Mouse (Mus musculus) heart, embryonic 15.5 days (tissue): ENCODE measurements around the gene 4930455H04Rik. TPM values are rescaled to one million over a fixed set of nuclear protein-coding genes. Genes with fewer than 3 reads are reported as not detected.
A peak's percentile ranks its signal among the peaks of the same experiment; 100 is the strongest.

Experiments
- ATAC-seq: fragments of 200-750 bp; cut with Nextera tagmentation; replicated peaks from 2 replicates; pipeline ENCODE4 v1.8.0; 2017; ENCODE audit warnings: low read depth, moderate TSS enrichment; ENCODE audit not compliant: insufficient number of reproducible peaks, insufficient read depth, low FRiP score
- H3K27ac ChIP-seq: fragments of 300-500 bp; sonication (generic); 2 replicates; pipeline ENCODE4 v1.5.1; 2015; ENCODE audit warnings: mild to moderate bottlenecking, inconsistent platforms
- H3K27me3 ChIP-seq: fragments of 300-500 bp; sonication (generic); 2 replicates; pipeline ENCODE4 v1.6.1; 2015; ENCODE audit warnings: inconsistent platforms
- H3K36me3 ChIP-seq: fragments of 300-500 bp; sonication (generic); 2 replicates; pipeline ENCODE4 v1.6.1; 2015; ENCODE audit warnings: mild to moderate bottlenecking, inconsistent platforms
- H3K4me1 ChIP-seq: fragments of 300-500 bp; sonication (generic); replicated peaks from 2 replicates; pipeline ENCODE4 v1.6.1; 2015; ENCODE audit warnings: inconsistent platforms
- H3K4me2 ChIP-seq: fragments of 300-500 bp; sonication (generic); 2 replicates; pipeline ENCODE4 v1.6.1; 2015; ENCODE audit warnings: inconsistent platforms, mild to moderate bottlenecking, moderate library complexity
- H3K4me3 ChIP-seq: fragments of 300-500 bp; sonication (generic); 2 replicates; pipeline ENCODE4 v1.5.1; 2015; ENCODE audit warnings: mild to moderate bottlenecking, inconsistent platforms
- H3K9ac ChIP-seq: fragments of 300-500 bp; sonication (generic); 2 replicates; pipeline ENCODE4 v1.6.1; 2015; ENCODE audit warnings: mild to moderate bottlenecking, inconsistent platforms
- H3K9me3 ChIP-seq: fragments of 300-500 bp; sonication (generic); replicated peaks from 2 replicates; pipeline ENCODE4 v1.6.1; 2016; ENCODE audit warnings: inconsistent platforms
- WGBS: fragments of 180-500 bp; shearing (Covaris S2); methylation state at CpG from one replicate; pipeline ENCODE4 v1.1.7; 2015; ENCODE audit warnings: mixed read lengths; 5-methylcytosine and 5-hydroxymethylcytosine counted together
- polyA plus RNA-seq: library from polyadenylated mRNA; unstranded; fragments of >200 nt; fragmentation: Nextera tagmentation; extraction: Ambion mirVana; gene quantifications from 2 replicates; pipeline ENCODE4 v1.2.1, GENCODE M21; 2015

The 4930455H04Rik gene
- polyA plus RNA-seq, 1 experiment from 2014 or later, result not detected

DNA sequence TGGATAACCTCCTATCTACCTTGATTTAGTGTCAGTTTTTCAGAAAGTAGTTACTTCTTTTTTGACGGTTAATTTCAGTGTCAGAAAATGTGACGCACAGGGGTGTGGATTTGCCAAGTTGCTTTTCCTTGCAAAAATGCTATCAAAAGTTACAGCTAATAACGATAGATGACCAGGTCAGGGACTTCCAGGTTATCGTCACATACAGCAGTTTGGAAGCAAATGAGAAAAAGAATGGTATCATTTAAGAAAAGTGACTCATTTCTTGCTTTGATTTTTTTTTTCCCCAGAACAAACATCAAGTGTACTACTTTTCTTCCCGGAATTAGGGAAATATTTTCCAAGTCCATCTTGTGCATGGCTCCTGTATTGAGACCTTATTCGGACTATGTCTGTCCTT is 631 bp upstream of the 4930455H04Rik start:
- ATAC-seq, result no peak
- WGBS, result 71% methylated on average over 6 of the region's 6 CpGs
- H3K4me1 ChIP-seq, result peaks cover 8% of the 10 kb centered on the region; the same call in 1 of the 2 replicates
- no peaks in the 10 kb centered on the region for H3K9me3 ChIP-seq
- no peaks in the 10 kb centered on the region for H3K27me3 ChIP-seq
- H3K4me2 ChIP-seq, result peak overlapping the region; percentile 67
- H3K27ac ChIP-seq, result peak overlapping the region; percentile 69; the same call in 1 of the 2 replicates
- peak overlapping the region; percentile 50 for H3K4me3 ChIP-seq
- no peaks in the 10 kb centered on the region for H3K36me3 ChIP-seq
- peak overlapping the region; percentile 14; the same call in 1 of the 2 replicates for H3K9ac ChIP-seq

DNA sequence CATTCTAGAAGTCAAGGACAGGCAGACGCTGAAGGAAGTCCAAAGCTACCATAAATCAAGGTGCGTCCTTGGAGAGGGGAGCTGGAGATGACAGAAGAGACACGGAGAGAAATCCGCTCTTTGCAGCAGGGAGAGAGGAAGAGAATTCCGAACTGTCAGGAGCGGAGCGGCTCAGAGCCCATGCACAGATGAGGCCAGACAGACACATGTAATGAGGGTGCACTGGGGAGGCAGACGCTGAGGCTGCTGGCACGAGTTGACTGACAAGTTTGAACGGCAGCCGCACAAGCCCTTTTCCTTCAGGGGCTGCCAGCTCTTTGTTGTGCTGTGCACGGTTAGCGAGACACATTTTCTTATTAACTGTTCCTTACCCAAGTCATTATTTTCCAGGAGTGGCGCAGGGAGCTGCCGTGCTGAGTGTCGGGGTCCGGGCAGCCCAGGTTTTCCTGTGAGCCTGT is 502 bp downstream of the 4930455H04Rik start, which contains the start of gene Palmd:
TSS of gene Palmd (minus strand) at position 448 of the 458 bp plus-strand sequence.
- peaks cover 8% of the 10 kb centered on the region; the same call in 1 of the 2 replicates for H3K4me1 ChIP-seq
- peak within 1 kb of the TSS; percentile 77 for H3K27ac ChIP-seq
- no peaks in the 10 kb centered on the region for H3K36me3 ChIP-seq
- H3K27me3 ChIP-seq, result no peaks in the 10 kb centered on the region
- peak within 1 kb of the TSS; percentile 48 for H3K9ac ChIP-seq
- H3K4me2 ChIP-seq, result peak within 1 kb of the TSS; percentile 67
- peak; percentile 71 for ATAC-seq
- WGBS, result 3% methylated on average over 17 of the region's 17 CpGs
- H3K9me3 ChIP-seq, result no peaks in the 10 kb centered on the region
- peak within 1 kb of the TSS; percentile 50 for H3K4me3 ChIP-seq

DNA sequence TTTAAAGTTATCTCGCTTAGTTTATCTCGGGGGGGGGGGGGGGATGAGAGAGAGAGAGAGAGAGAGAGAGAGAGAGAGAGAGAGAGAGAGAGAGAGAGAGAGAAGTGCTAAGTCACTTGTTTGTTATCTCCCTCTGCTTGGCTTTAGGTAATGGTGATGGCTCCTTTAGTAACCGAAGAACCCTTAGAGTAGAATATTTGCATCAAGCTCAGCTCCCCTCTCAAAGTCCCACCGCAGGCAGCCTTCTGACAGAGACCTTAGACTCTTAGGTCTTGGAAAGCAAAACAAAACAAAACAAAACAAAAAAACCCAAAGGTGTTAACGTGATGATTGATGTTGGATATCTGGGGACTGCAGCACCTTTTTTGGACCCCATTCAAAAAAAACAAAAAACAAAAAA is 936 bp downstream of the 4930455H04Rik start:
- ATAC-seq, result no peak
- Histone ChIP-seq H3K9me3 (no peaks in the 10 kb centered on the region), H3K36me3 (no peaks in the 10 kb centered on the region), H3K27me3 (no peaks in the 10 kb centered on the region), H3K4me1 (peaks cover 8% of the 10 kb centered on the region; the same call in 1 of the 2 replicates), H3K4me2 (peak overlapping the region; percentile 67), H3K27ac (peak overlapping the region; percentile 77; the same call in 1 of the 2 replicates), H3K4me3 (peak overlapping the region; percentile 50), H3K9ac (peak overlapping the region; percentile 48; the same call in 1 of the 2 replicates)
- WGBS, result 16% methylated on average over 5 of the region's 5 CpGs

DNA sequence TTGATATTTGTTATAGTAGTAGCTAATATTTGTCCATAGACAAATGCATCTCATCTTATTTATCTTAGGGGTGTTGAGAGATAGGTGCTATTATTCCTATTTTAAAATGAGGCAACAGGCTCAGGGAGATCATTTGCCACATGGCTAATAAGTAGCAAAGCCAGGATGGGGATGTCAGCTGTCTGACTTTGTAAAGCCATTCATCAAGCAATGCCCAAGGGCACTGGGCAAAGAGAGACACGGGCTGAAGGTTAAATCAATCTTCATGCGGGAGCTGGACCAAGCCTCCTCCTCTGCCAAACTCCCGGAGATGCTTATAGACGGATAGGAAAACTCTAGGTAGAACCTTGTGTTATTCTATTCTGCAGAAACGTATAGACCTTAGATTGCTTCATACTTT is 1.7 kb downstream of the 4930455H04Rik start:
- Histone ChIP-seq H3K4me3 (no peak overlapping the region), H3K27me3 (no peaks in the 10 kb centered on the region), H3K9me3 (no peaks in the 10 kb centered on the region), H3K9ac (no peak overlapping the region), H3K27ac (no peak overlapping the region), H3K4me1 (peaks cover 8% of the 10 kb centered on the region; the same call in 1 of the 2 replicates), H3K4me2 (no peak overlapping the region), H3K36me3 (no peaks in the 10 kb centered on the region)
- WGBS, result 76% methylated on average over 5 of the region's 5 CpGs
- ATAC-seq, result no peak

DNA sequence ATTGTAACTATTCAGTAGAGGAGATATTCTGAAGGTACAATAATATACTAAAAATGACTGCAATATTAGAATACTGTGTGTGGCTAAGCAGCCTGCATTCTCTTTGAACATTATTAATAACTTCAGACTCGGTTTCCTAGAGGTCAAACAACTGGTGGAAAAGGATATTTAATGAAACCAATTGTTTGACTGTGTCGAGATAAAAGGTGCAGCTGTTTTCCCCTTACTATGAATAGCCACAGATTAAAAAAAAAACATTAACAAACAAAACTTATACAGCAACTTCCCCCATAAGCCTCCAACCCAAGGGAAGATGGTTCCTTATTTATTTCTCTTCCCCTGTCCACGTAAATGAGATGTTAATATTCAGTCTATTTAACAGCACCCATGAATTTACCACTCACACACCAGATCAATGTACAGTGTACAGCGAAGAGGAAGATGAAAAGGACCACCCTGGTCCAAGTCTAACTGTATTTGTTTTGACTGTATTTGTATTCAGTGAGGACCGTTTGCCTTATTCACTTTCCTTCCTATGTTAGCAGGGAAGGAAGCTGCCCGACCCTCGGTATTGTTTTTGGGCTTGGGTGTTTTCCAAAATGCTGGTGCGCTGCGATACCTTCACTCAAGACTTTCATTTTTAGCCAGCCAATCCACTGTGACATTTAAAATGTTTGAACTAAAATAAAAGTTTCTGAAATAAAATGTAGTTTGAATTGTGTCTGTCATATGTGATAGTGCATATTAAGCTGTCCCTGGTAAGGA is 13.9 kb downstream of the 4930455H04Rik start:
- Histone ChIP-seq H3K9ac (no peak overlapping the region), H3K4me2 (no peak overlapping the region)

DNA sequence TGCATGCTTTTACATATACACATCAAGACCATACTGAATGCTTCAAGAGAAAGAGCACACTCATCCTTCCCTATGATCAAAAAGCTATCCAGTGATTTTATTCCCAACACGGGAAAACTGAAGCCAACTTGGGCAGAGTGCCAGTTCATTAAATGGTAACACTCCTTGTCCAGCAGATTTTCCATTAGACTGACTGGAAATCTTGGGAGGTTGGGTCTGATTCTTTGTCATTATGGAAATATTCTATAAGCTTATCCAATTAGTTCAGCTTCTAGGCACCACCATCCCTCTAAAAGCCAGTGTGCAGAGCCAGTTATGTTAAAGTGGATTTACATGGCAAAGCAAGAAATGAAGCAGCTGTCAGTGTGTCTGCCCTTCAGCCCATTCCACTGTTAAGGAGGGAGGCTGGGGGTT is 17.0 kb downstream of the 4930455H04Rik start:
- ATAC-seq, result no peak
- Histone ChIP-seq H3K36me3 (no peaks in the 10 kb centered on the region), H3K4me2 (no peak overlapping the region), H3K9me3 (no peaks in the 10 kb centered on the region), H3K27me3 (no peaks in the 10 kb centered on the region), H3K4me1 (no peaks in the 10 kb centered on the region), H3K9ac (no peak overlapping the region), H3K4me3 (no peak overlapping the region), H3K27ac (no peak overlapping the region)
- WGBS, result 20% methylated on average over 1 of the region's 1 CpGs

More for the DNA sequence above, 13.9 kb downstream of the 4930455H04Rik start:
- no peaks in the 10 kb centered on the region for H3K4me1 ChIP-seq
- no peak overlapping the region for H3K4me3 ChIP-seq
- no peaks in the 10 kb centered on the region for H3K36me3 ChIP-seq
- peak overlapping the region; percentile 17; the same call in 1 of the 2 replicates for H3K27ac ChIP-seq
- H3K9me3 ChIP-seq, result no peaks in the 10 kb centered on the region
- 56% methylated on average over 9 of the region's 9 CpGs for WGBS
- ATAC-seq, result no peak
- no peaks in the 10 kb centered on the region for H3K27me3 ChIP-seq

DNA sequence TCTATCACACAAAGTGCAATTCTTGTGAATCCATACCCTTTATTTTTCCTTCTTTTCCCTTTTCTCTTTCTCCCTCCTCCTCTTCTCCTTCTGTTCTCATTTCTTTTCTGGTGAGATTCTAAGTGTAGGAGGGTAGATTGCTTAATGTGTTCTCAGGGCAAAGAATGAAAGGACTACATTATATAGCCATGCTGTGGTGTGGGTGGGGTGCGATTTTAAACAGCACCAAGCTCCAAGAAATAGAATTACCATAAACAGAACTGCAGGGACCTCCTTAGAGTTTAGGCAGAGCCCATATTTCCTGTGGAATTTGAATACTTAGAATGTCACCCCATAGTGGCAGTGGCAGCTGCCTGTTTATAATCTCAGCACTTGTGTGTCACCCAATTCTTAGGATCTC is 17.7 kb downstream of the 4930455H04Rik start:
- no peak overlapping the region for H3K27ac ChIP-seq
- 61% methylated on average over 1 of the region's 1 CpGs for WGBS
- H3K4me2 ChIP-seq, result no peak overlapping the region

DNA sequence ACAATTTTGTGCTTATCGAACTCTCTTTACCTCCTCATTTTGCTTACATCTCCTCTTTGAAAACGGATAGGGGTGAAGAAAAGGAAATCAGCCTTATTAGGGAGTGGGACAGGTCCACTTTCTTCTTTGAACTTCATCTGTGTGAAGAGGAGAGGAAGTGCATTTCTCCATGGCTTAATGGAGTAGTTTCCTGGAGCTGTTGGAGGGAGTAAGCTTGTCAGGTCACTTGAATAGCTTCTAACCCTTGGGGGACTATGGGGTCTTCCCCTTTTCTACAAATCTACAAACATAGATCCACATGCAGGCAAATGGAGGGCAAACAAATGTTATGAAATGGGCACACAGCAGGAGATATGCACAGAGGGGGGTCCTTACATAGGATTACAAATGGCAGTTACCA is 18.4 kb downstream of the 4930455H04Rik start:
- Histone ChIP-seq H3K9me3 (no peaks in the 10 kb centered on the region), H3K4me3 (no peak overlapping the region), H3K4me1 (no peaks in the 10 kb centered on the region), H3K36me3 (no peaks in the 10 kb centered on the region), H3K27ac (no peak overlapping the region), H3K4me2 (no peak overlapping the region), H3K27me3 (no peaks in the 10 kb centered on the region), H3K9ac (no peak overlapping the region)
- 51% methylated on average over 2 of the region's 2 CpGs for WGBS
- no peak for ATAC-seq

More for the DNA sequence above, 17.7 kb downstream of the 4930455H04Rik start:
- Histone ChIP-seq H3K4me1 (no peaks in the 10 kb centered on the region), H3K9me3 (no peaks in the 10 kb centered on the region), H3K4me3 (no peak overlapping the region), H3K36me3 (no peaks in the 10 kb centered on the region), H3K27me3 (no peaks in the 10 kb centered on the region), H3K9ac (no peak overlapping the region)
- ATAC-seq, result no peak

DNA sequence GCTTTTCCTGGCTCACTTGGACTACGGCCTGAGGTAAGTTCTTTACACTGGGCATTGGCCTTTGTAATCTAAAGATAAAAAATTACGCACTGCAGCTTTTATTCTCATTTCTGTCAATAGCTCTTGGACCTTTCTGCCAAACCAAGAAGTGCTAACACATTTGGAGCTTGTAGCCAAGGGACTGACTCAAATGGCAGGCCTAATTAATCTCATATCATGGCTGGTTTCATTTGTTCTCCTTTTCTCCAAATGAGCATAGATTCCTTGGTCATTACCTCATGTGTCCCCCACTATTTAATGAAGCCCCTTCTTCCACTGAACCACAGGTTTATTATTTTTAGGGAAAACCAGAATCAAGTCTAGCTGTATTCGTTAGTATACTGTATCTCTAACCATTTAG is 20.2 kb downstream of the 4930455H04Rik start:
- WGBS, result 71% methylated on average over 3 of the region's 3 CpGs
- no peak overlapping the region for H3K9ac ChIP-seq
- H3K36me3 ChIP-seq, result no peaks in the 10 kb centered on the region
- H3K4me2 ChIP-seq, result no peak overlapping the region
- no peaks in the 10 kb centered on the region for H3K4me1 ChIP-seq
- no peaks in the 10 kb centered on the region for H3K27me3 ChIP-seq
- no peak overlapping the region for H3K4me3 ChIP-seq
- no peaks in the 10 kb centered on the region for H3K9me3 ChIP-seq
- no peak for ATAC-seq
- H3K27ac ChIP-seq, result no peak overlapping the region

DNA sequence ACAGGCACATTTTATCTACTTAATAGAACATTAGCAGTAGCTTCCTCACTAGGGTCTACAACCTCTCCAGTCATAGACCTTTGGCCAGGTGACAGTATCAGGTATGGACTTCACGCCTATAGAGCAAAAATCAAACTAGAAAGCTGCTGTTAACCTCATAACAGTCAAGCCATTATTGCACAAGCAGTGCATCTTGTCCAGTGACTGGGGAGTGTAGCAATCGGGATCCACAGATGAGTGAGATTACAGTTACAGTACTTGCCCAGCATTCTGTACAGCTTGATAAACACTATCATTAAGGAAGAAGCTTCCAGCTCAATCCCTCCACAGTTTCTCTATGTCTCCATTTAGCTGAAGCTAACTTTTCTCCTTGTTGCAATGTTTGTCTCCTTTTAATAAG is 23.1 kb downstream of the 4930455H04Rik start:
- no peak for ATAC-seq
- Histone ChIP-seq H3K27me3 (no peaks in the 10 kb centered on the region), H3K4me1 (no peaks in the 10 kb centered on the region), H3K27ac (no peak overlapping the region), H3K9me3 (no peaks in the 10 kb centered on the region), H3K4me3 (no peak overlapping the region), H3K36me3 (no peaks in the 10 kb centered on the region), H3K4me2 (no peak overlapping the region), H3K9ac (no peak overlapping the region)
- 83% methylated on average over 2 of the region's 2 CpGs for WGBS

DNA sequence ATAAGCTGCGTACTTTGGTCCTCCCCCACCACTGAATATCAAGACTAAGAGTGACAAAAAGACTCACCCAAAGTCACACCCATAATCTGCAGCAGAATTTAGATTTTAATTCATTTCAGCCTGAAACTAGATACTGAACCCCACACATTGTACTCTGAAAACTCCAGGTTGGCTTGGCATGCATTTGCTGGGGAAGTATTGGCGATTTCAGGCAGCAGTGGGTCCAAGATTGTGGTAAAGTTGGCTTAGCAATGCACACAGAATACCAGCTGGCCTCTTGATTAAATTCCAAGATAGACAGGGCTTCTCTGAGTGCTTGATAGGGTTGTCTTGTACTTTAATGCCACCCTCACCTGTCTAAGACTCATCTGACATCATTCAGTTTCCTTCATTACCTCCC is 24.9 kb downstream of the 4930455H04Rik start:
- Histone ChIP-seq H3K27me3 (no peaks in the 10 kb centered on the region), H3K27ac (no peak overlapping the region)

More for the DNA sequence above, 24.9 kb downstream of the 4930455H04Rik start:
- no peaks in the 10 kb centered on the region for H3K36me3 ChIP-seq
- no peak overlapping the region for H3K4me3 ChIP-seq
- WGBS, result 74% methylated on average over 2 of the region's 2 CpGs
- no peak for ATAC-seq
- H3K4me1 ChIP-seq, result no peaks in the 10 kb centered on the region
- H3K9ac ChIP-seq, result no peak overlapping the region
- H3K9me3 ChIP-seq, result no peaks in the 10 kb centered on the region
- no peak overlapping the region for H3K4me2 ChIP-seq
